Mouse (Mus musculus): ENCODE data around the gene Tbc1d30.

Tbc1d30 gene

GRCm38 (mm10) chr10:121268771-121269170, 82.3 kb downstream of the Tbc1d30 start:
- no peak for DNase-seq (ENCODE audit: low spot score in 2 of 2)

GRCm38 (mm10) chr10:121264204-121264575, 86.9 kb downstream of the Tbc1d30 start:
- DNase-seq (ENCODE audit: low spot score in 2 of 2) = no peak

- DNase-seq (ENCODE audit: low spot score in 2 of 2) = no peak
Measured at GRCm38 (mm10) chr10:121263520-121264203, 87.4 kb downstream of the Tbc1d30 start.

- no peak for DNase-seq (ENCODE audit: low spot score in 2 of 2)
Measured at GRCm38 (mm10) chr10:121262206-121262605, 88.9 kb downstream of the Tbc1d30 start.

- no peak for DNase-seq (ENCODE audit: low spot score in 2 of 2)
Measured at GRCm38 (mm10) chr10:121261036-121261592, 90.0 kb downstream of the Tbc1d30 start.

- peak in 1 of 2 experiments; percentile 25 for DNase-seq (ENCODE audit: low spot score in 2 of 2)
Measured at GRCm38 (mm10) chr10:121256115-121256825, 94.8 kb downstream of the Tbc1d30 start.

- DNase-seq (ENCODE audit: low spot score in 2 of 2) = no peak
Measured at GRCm38 (mm10) chr10:121255465-121255864, 95.6 kb downstream of the Tbc1d30 start.

GRCm38 (mm10) chr10:121254343-121254742, 96.7 kb downstream of the Tbc1d30 start:
- no peak for DNase-seq (ENCODE audit: low spot score in 2 of 2)

- DNase-seq (ENCODE audit: low spot score in 2 of 2) = no peak
Measured at GRCm38 (mm10) chr10:121252781-121253180, 98.3 kb downstream of the Tbc1d30 start.

- DNase-seq (ENCODE audit: low spot score in 2 of 2) = no peak
Measured at GRCm38 (mm10) chr10:121251191-121251590, 99.9 kb downstream of the Tbc1d30 start.

- no peak for DNase-seq (ENCODE audit: low spot score in 2 of 2)
Measured at GRCm38 (mm10) chr10:121249820-121250219, 101.3 kb downstream of the Tbc1d30 start.

GRCm38 (mm10) chr10:121247545-121247944, 103.5 kb downstream of the Tbc1d30 start:
- DNase-seq (ENCODE audit: low spot score in 2 of 2) = no peak

- no peak for DNase-seq (ENCODE audit: low spot score in 2 of 2)
Measured at GRCm38 (mm10) chr10:121246971-121247370, 104.1 kb downstream of the Tbc1d30 start.

- peak in 1 of 2 experiments; percentile 3 for DNase-seq (ENCODE audit: low spot score in 2 of 2)
Measured at GRCm38 (mm10) chr10:121243373-121244207, 107.5 kb downstream of the Tbc1d30 start.

GRCm38 (mm10) chr10:121242596-121242995, 108.5 kb downstream of the Tbc1d30 start:
- DNase-seq (ENCODE audit: low spot score in 2 of 2) = peak in 1 of 2 experiments; percentile 3

- no peak for DNase-seq (ENCODE audit: low spot score in 2 of 2)
Measured at GRCm38 (mm10) chr10:121239065-121239464, 112.0 kb downstream of the Tbc1d30 start.

GRCm38 (mm10) chr10:121238551-121238950, 112.5 kb downstream of the Tbc1d30 start:
- no peak for DNase-seq (ENCODE audit: low spot score in 2 of 2)

- no peak for DNase-seq (ENCODE audit: low spot score in 2 of 2)
Measured at GRCm38 (mm10) chr10:121237377-121237776, 113.7 kb downstream of the Tbc1d30 start.

- no peak for DNase-seq (ENCODE audit: low spot score in 2 of 2)
Measured at GRCm38 (mm10) chr10:121235167-121235824, 115.8 kb downstream of the Tbc1d30 start.

- DNase-seq (ENCODE audit: low spot score in 2 of 2) = no peak
Measured at GRCm38 (mm10) chr10:121234476-121234875, 116.6 kb downstream of the Tbc1d30 start.

- no peak for DNase-seq (ENCODE audit: low spot score in 2 of 2)
Measured at GRCm38 (mm10) chr10:121228422-121228953, 122.6 kb downstream of the Tbc1d30 start.
